Mouse (Mus musculus) olfactory bulb, adult 2 months (tissue): Measurements from ENCODE around the gene Zfyve27. TPM values are rescaled to one million over a fixed set of nuclear protein-coding genes. Genes with fewer than 3 reads are reported as not detected.
A peak's percentile ranks its signal among the peaks of the same experiment; 100 is the strongest.

Experiments used
- H3K27ac ChIP-seq: fragments of 200-500 bp; 2 replicates; pipeline ENCODE4 v1.5.1; 2012; ENCODE audit warnings: low read depth, low read length; ENCODE audit not compliant: insufficient read depth
- H3K4me1 ChIP-seq: fragments of 200-500 bp; 2 replicates; pipeline ENCODE4 v1.6.1; 2012; ENCODE audit warnings: low read length; ENCODE audit not compliant: control insufficient read depth, insufficient read depth
- H3K4me3 ChIP-seq: fragments of 200-500 bp; 2 replicates; pipeline ENCODE4 v1.5.1; 2012; ENCODE audit warnings: mild to moderate bottlenecking, low read depth, low read length, moderate library complexity; ENCODE audit not compliant: insufficient read depth
- CTCF ChIP-seq: fragments of 200-500 bp; IDR thresholded peaks from 2 replicates; pipeline ENCODE4 v1.5.1; 2012; ENCODE audit warnings: low read depth, mild to moderate bottlenecking, low read length, moderate library complexity; ENCODE audit not compliant: insufficient read depth
- POLR2A ChIP-seq: fragments of 200-500 bp; IDR thresholded peaks from 2 replicates; pipeline ENCODE4 v1.6.1; 2012; ENCODE audit warnings: mild to moderate bottlenecking, low read depth, low read length, moderate library complexity; ENCODE audit not compliant: insufficient read depth
- WGBS: fragments of 180-500 bp; shearing (Covaris S2); methylation state at CpG from one replicate; pipeline ENCODE4 v1.1.7; 2018; 5-methylcytosine and 5-hydroxymethylcytosine counted together
- polyA plus RNA-seq: library from polyadenylated mRNA; stranded (reverse); fragments of >200 nt; gene quantifications from 2 replicates; pipeline ENCODE4 v1.2.4, GENCODE M21; 2012; ENCODE audit warnings: low replicate concordance; ENCODE audit not compliant: missing spikeins, insufficient read depth, insufficient read length

Zfyve27 gene
- not detected in 2 replicates for polyA plus RNA-seq

DNA sequence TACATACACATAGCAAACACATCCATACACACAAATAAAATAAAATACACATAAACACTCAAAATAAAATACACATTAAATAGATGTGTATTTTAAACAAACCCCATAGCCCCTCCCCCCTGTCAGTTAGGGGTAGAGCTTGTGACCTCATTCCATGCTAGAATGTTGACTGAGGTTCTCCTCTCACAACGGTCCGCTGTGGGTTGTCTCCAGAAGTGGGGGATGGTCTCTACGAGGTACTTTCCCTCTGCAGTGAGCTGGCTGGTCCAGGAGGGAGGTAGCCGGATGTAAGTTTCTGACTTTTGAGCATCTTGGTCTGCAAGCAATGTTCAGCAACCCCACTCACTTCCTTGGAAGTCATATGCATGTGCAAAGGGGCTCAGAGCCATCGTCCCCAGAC, at the start of gene Zfyve27:
Gene Zfyve27, plus strand, starts transcription at position 188 of the 400 bp plus-strand sequence.
- H3K4me1 ChIP-seq, result peaks cover 7% of the 10 kb centered on the region
- no peak within 1 kb of the TSS for H3K4me3 ChIP-seq
- no peak for TF ChIP-seq POLR2A
- TF ChIP-seq CTCF, result no peak
- no peak within 1 kb of the TSS for H3K27ac ChIP-seq
- 61% methylated on average over 5 of the region's 5 CpGs for WGBS

DNA sequence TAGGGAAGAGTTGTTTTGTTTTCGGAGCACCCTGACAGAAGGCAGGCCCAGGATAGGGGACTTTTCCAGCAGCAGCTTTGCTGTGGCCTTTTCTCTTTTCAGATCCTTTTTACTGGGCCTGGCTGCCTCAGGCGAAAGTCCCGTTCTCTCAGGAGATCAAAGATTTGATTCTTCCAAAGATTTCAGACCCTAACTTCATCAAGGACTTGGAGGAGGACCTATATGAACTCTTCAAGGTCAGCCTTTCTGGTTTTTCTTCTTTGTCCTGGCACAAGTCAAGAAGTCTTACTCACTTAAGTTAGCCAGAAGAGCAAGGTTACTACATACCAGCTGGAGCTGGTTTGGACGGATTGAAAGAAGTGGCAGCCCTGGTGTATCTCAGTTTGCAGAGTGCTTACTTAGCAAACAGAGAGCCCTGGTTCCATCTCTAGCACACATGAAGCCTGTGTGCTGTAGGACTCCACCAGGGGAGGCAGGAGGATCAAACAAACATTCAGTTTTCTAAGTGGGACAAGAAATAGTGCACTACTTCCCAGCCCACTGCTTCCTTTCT, 47.9 kb upstream of the Zfyve27 start:
- Histone ChIP-seq H3K4me1 (no peaks in the 10 kb centered on the region), H3K27ac (no peak overlapping the region), H3K4me3 (no peak overlapping the region)
- TF ChIP-seq CTCF (no peak), POLR2A (no peak)
- 94% methylated on average over 4 of the region's 4 CpGs for WGBS

DNA sequence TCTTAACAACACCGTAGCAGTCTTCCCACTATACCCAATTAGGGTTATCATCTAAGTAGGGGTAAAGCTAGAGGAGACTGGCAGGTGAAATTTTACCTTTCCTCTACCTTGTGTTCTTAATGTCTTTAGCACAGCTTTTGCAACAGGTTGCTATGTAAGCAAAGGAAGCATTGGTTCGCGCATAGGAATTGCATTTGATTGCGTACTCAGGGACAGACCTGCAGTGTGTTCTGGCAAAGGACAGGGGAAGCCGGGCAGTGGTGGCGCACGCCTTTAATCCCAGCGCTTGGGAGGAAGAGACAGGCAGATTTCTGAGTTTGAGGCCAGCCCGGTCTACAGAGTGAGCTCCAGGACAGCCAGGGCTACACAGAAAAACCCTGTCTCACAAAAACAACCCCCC, 45.6 kb upstream of the Zfyve27 start:
- no peak overlapping the region for H3K4me3 ChIP-seq
- TF ChIP-seq CTCF, result no peak
- TF ChIP-seq POLR2A, result no peak
- WGBS, result 96% methylated on average over 9 of the region's 9 CpGs
- no peaks in the 10 kb centered on the region for H3K4me1 ChIP-seq
- H3K27ac ChIP-seq, result no peak overlapping the region

DNA sequence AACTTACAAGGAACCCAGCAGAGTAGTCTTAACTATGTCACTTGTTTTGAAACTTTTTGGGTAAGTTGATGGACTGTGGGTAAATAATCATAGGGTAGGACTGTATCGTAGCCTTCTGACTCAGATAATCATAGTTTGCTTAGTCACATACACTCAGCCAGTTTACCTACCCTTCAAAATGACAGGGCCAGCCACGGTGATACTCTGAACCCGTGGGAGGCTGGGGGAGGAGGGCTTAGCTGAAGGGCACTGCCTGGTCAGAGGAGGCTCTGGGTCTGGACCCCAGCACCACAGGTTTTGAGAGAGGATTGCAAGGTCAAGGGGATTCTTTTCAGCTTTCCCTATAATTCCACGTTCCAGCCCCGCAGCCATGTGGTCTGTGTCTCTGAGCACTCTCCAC, 45.2 kb upstream of the Zfyve27 start:
- 67% methylated on average over 5 of the region's 5 CpGs for WGBS
- no peaks in the 10 kb centered on the region for H3K4me1 ChIP-seq
- TF ChIP-seq CTCF (no peak), POLR2A (no peak)
- H3K27ac ChIP-seq, result no peak overlapping the region
- H3K4me3 ChIP-seq, result no peak overlapping the region

DNA sequence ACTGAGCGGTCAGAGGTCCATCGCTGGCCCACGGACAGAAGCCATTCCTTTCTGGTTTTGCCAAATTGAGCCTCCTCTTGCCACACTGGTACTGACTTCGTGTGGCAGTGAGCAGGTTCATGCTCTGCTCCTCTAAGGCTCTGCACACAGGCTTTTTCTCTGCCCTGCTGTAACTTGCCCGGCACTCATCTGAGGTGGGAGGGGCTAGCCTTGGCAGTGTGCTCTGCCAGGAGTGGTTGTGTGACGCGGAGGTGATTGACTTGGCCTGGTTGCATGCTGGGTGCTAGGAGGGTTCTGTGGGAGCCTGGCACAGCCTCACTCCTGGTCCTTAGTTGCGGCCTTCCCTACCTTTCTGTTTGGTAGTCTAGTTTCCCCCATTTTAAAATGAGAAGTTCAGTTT, 43.3 kb upstream of the Zfyve27 start:
- Histone ChIP-seq H3K27ac (no peak overlapping the region), H3K4me3 (no peak overlapping the region), H3K4me1 (peaks cover 4% of the 10 kb centered on the region)
- WGBS, result 78% methylated on average over 8 of the region's 8 CpGs
- TF ChIP-seq POLR2A, result no peak
- no peak for TF ChIP-seq CTCF

DNA sequence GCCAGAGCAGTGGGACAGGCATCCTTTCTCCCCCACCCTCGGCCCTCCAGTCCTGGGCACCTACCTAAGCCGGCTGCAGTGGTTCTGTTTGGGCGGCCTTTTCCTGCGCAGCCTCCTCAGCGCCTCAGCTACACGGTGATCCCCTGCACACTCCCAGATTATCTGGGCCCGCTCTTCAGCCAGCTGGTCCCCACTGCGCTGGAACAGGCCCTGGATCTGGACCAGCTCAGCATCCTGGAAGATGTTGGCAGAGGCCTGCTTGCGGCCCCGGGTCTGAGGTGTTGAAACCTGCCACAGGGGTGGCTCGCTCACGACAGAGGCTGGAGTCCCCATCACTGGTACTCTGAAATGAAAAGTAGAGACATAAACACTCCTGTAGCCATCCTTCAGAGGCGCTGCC, 39.1 kb upstream of the Zfyve27 start:
- H3K27ac ChIP-seq, result no peak overlapping the region
- WGBS, result 81% methylated on average over 13 of the region's 13 CpGs
- H3K4me1 ChIP-seq, result peaks cover 16% of the 10 kb centered on the region
- TF ChIP-seq CTCF (no peak), POLR2A (no peak)
- no peak overlapping the region for H3K4me3 ChIP-seq

DNA sequence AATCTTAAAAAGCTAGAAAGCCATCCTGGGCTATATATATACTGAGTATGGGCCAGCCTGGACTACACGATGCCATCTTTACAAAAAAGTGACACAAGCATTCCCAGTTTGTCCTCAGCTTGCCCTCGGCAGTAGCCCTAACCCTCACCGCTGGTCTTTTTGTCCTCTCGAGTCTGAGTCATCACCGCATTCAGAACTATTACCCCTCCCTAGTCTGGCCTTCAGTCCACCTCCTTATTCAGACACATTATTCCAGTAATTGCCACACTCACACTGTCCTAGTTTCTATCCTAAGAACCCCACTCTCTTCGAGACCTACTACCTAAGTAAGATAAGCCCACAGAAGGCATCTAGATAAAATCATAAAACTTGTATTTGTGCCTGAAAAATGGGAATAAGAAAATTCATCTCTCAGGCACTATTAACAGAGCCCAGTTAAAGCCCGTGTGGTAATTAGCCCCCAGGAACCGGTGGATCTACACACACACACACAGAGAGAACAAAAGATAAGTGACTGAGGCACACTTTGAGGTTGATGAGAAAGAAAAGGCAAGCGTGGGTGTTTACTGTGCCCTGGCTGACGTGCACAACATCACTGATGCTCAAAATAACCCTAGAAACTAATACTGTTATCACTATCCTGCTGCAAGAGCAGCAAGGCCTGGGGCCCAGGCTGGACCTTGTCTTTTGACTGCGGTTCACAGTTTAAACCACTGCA, 38.1 kb upstream of the Zfyve27 start:
- TF ChIP-seq CTCF (no peak), POLR2A (no peak)
- 40% methylated on average over 11 of the region's 11 CpGs for WGBS
- H3K27ac ChIP-seq, result peak overlapping the region; percentile 43
- H3K4me1 ChIP-seq, result peaks cover 22% of the 10 kb centered on the region
- H3K4me3 ChIP-seq, result no peak overlapping the region

DNA sequence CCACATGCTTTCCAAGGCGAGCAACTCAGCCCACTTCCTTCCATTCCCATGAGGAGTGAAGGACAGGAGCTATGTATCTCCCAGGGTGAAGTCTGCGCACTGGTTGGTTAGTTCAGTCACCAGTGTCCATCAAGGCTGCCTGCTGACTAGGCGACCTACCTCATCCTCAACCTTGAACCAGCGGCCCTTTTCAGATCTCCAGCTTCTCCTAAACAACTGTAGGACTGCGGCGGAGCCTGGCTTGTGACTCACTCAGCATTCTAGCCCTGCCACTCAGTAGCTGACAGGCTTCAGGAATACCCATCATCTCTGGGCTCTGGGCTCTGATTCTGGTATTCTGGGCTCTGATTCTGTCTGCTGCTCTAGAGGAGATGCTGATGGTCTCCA, 37.5 kb upstream of the Zfyve27 start:
- H3K27ac ChIP-seq, result peak overlapping the region; percentile 36
- TF ChIP-seq POLR2A (no peak), CTCF (no peak)
- H3K4me1 ChIP-seq, result peaks cover 26% of the 10 kb centered on the region
- 76% methylated on average over 6 of the region's 6 CpGs for WGBS
- H3K4me3 ChIP-seq, result 0 out of 2 replicates have a peak overlapping the region, but pooled peaks have one; percentile 2

DNA sequence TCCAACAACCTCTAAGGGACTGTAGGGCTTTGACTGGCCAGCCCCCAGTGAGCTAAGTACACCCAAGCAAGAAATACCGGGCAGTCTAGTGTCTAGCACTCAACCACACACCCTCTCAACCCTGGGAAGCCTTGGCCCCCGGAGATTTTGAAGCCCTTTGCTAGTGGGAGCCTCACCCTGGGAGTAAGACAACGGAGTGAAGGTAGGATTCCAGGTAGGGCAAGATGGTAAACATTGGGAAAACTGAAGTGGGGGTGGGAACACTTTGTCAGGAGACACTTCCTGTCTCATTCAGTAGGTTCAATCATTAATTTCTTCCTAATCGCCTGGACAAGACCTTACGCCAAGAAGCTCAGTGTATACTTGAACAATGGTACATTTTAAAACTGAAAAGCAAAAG, 36.7 kb upstream of the Zfyve27 start:
- no peak overlapping the region for H3K4me3 ChIP-seq
- TF ChIP-seq CTCF, result no peak
- no peak for TF ChIP-seq POLR2A
- 86% methylated on average over 5 of the region's 5 CpGs for WGBS
- peak overlapping the region; percentile 36; the same call in 1 of the 2 replicates for H3K27ac ChIP-seq
- peaks cover 26% of the 10 kb centered on the region for H3K4me1 ChIP-seq
